Mouse (Mus musculus) limb, embryonic 15.5 days (tissue): ENCODE results near the gene Ice1. TPM values are rescaled to one million over a fixed set of nuclear protein-coding genes. Genes with fewer than 3 reads are reported as not detected.

Experiments used
- ATAC-seq: fragments of 200-750 bp; cut with Nextera tagmentation; 2 replicates; pipeline ENCODE4 v1.8.0; 2017; ENCODE audit warnings: low read depth, moderate TSS enrichment; ENCODE audit not compliant: insufficient number of reproducible peaks, low FRiP score, low TSS enrichment
- H3K27ac ChIP-seq: fragments of 300-500 bp; sonication (generic); 2 replicates; pipeline ENCODE4 v1.5.1; 2015; ENCODE audit warnings: moderate library complexity, mild to moderate bottlenecking, inconsistent platforms
- H3K27me3 ChIP-seq: fragments of 300-500 bp; sonication (generic); 2 replicates; pipeline ENCODE4 v1.6.1; 2015; ENCODE audit warnings: inconsistent platforms
- H3K36me3 ChIP-seq: fragments of 300-500 bp; sonication (generic); 2 replicates; pipeline ENCODE4 v1.6.1; 2015; ENCODE audit warnings: inconsistent platforms
- H3K4me1 ChIP-seq: fragments of 300-500 bp; sonication (generic); 2 replicates; pipeline ENCODE4 v1.6.1; 2015; ENCODE audit warnings: inconsistent platforms
- H3K4me2 ChIP-seq: fragments of 300-500 bp; sonication (generic); 2 replicates; pipeline ENCODE4 v1.6.1; 2015; ENCODE audit warnings: mild to moderate bottlenecking, inconsistent platforms
- H3K4me3 ChIP-seq: fragments of 300-500 bp; sonication (generic); 2 replicates; pipeline ENCODE4 v1.5.1; 2015; ENCODE audit warnings: mild to moderate bottlenecking, inconsistent platforms
- H3K9ac ChIP-seq: fragments of 300-500 bp; sonication (generic); 2 replicates; pipeline ENCODE4 v1.6.1; 2015; ENCODE audit warnings: inconsistent platforms
- H3K9me3 ChIP-seq: fragments of 300-500 bp; sonication (generic); 2 replicates; pipeline ENCODE4 v1.6.1; 2016; ENCODE audit warnings: inconsistent platforms
- WGBS: fragments of 180-500 bp; shearing (Covaris S2); methylation state at CpG from one replicate; pipeline ENCODE4 v1.1.7; 2015; 5-methylcytosine and 5-hydroxymethylcytosine counted together
- polyA plus RNA-seq: library from polyadenylated mRNA; unstranded; fragments of >200 nt; fragmentation: Nextera tagmentation; extraction: Ambion mirVana; gene quantifications from 2 replicates; pipeline ENCODE4 v1.2.1, GENCODE M21; 2015

Gene Ice1
- polyA plus RNA-seq, 1 experiment from 2014 or later = 16.9 TPM

- H3K4me2 ChIP-seq = peak overlapping the region; percentile 62
- H3K9me3 ChIP-seq = no peaks in the 10 kb centered on the region
- H3K9ac ChIP-seq = peak overlapping the region; percentile 83
- H3K36me3 ChIP-seq = no peaks in the 10 kb centered on the region
- H3K4me3 ChIP-seq = peak overlapping the region; percentile 94
- peaks cover 21% of the 10 kb centered on the region for H3K4me1 ChIP-seq
- no peak overlapping the region for H3K27ac ChIP-seq
- H3K27me3 ChIP-seq = no peaks in the 10 kb centered on the region
- no peak for ATAC-seq
- 26% methylated on average over 10 of the region's 10 CpGs for WGBS
These were observed 728 bp downstream of the Ice1 start for GRCm38 (mm10) chr13:70636706-70637105.

- H3K4me3 ChIP-seq = no peak overlapping the region
- peaks cover 21% of the 10 kb centered on the region for H3K4me1 ChIP-seq
- 43% methylated on average over 2 of the region's 2 CpGs for WGBS
- no peaks in the 10 kb centered on the region for H3K27me3 ChIP-seq
- H3K9ac ChIP-seq = no peak overlapping the region
- H3K4me2 ChIP-seq = 0 out of 2 replicates have a peak overlapping the region, but pooled peaks have one; percentile 62
- no peak overlapping the region for H3K27ac ChIP-seq
- no peaks in the 10 kb centered on the region for H3K9me3 ChIP-seq
- no peaks in the 10 kb centered on the region for H3K36me3 ChIP-seq
- no peak for ATAC-seq
These were observed 1.8 kb downstream of the Ice1 start for GRCm38 (mm10) chr13:70635591-70635990.

- peaks cover 10% of the 10 kb centered on the region; the same call in 1 of the 2 replicates for H3K36me3 ChIP-seq
- 88% methylated on average over 4 of the region's 4 CpGs for WGBS
- H3K4me3 ChIP-seq = no peak overlapping the region
- H3K27me3 ChIP-seq = no peaks in the 10 kb centered on the region
- H3K4me1 ChIP-seq = no peaks in the 10 kb centered on the region
- no peak for ATAC-seq
- 0 out of 2 replicates have a peak, but pooled peaks cover 4% of the 10 kb centered on the region for H3K9me3 ChIP-seq
- H3K27ac ChIP-seq = no peak overlapping the region
- no peak overlapping the region for H3K4me2 ChIP-seq
- no peak overlapping the region for H3K9ac ChIP-seq
These were observed 11.0 kb downstream of the Ice1 start for GRCm38 (mm10) chr13:70626416-70626815.

GRCm38 (mm10) chr13:70625665-70626064 is 11.8 kb downstream of the Ice1 start:
- peaks cover 13% of the 10 kb centered on the region; the same call in 1 of the 2 replicates for H3K36me3 ChIP-seq
- H3K27ac ChIP-seq = no peak overlapping the region
- H3K9me3 ChIP-seq = 0 out of 2 replicates have a peak, but pooled peaks cover 4% of the 10 kb centered on the region
- no peak overlapping the region for H3K4me3 ChIP-seq
- no peaks in the 10 kb centered on the region for H3K4me1 ChIP-seq
- no peaks in the 10 kb centered on the region for H3K27me3 ChIP-seq
- H3K4me2 ChIP-seq = no peak overlapping the region
- no peak overlapping the region for H3K9ac ChIP-seq
- no peak for ATAC-seq
- 76% methylated on average over 1 of the region's 1 CpGs for WGBS

GRCm38 (mm10) chr13:70624445-70624844 is 13.0 kb downstream of the Ice1 start:
- no peak for ATAC-seq
- 86% methylated on average over 4 of the region's 4 CpGs for WGBS
- Histone ChIP-seq H3K27ac (no peak overlapping the region), H3K9ac (no peak overlapping the region), H3K27me3 (no peaks in the 10 kb centered on the region), H3K9me3 (no peaks in the 10 kb centered on the region), H3K4me1 (no peaks in the 10 kb centered on the region), H3K36me3 (peaks cover 24% of the 10 kb centered on the region), H3K4me2 (no peak overlapping the region), H3K4me3 (no peak overlapping the region)

- Histone ChIP-seq H3K27ac (no peak overlapping the region), H3K27me3 (no peaks in the 10 kb centered on the region), H3K4me2 (no peak overlapping the region), H3K9me3 (no peaks in the 10 kb centered on the region), H3K4me3 (no peak overlapping the region), H3K4me1 (no peaks in the 10 kb centered on the region), H3K9ac (no peak overlapping the region), H3K36me3 (peaks cover 39% of the 10 kb centered on the region)
- ATAC-seq = no peak
- WGBS = 92% methylated on average over 4 of the region's 4 CpGs
These were observed 14.9 kb downstream of the Ice1 start for GRCm38 (mm10) chr13:70622461-70623057.

GRCm38 (mm10) chr13:70621509-70621908 is 15.9 kb downstream of the Ice1 start:
- Histone ChIP-seq H3K4me1 (no peaks in the 10 kb centered on the region), H3K27ac (no peak overlapping the region), H3K9me3 (no peaks in the 10 kb centered on the region), H3K9ac (no peak overlapping the region), H3K4me3 (no peak overlapping the region), H3K4me2 (no peak overlapping the region), H3K36me3 (peaks cover 50% of the 10 kb centered on the region), H3K27me3 (no peaks in the 10 kb centered on the region)
- no peak for ATAC-seq
- 89% methylated on average over 9 of the region's 9 CpGs for WGBS

GRCm38 (mm10) chr13:70612837-70613236 is 24.6 kb downstream of the Ice1 start:
- Histone ChIP-seq H3K9ac (no peak overlapping the region), H3K27me3 (no peaks in the 10 kb centered on the region), H3K4me2 (no peak overlapping the region), H3K4me1 (no peaks in the 10 kb centered on the region), H3K4me3 (no peak overlapping the region), H3K36me3 (peaks cover 93% of the 10 kb centered on the region), H3K9me3 (no peaks in the 10 kb centered on the region), H3K27ac (no peak overlapping the region)
- ATAC-seq = no peak
- WGBS = 84% methylated on average over 2 of the region's 2 CpGs

- no peak for ATAC-seq
- WGBS = 87% methylated on average over 15 of the region's 15 CpGs
- no peak overlapping the region for H3K9ac ChIP-seq
- H3K36me3 ChIP-seq = peaks cover 95% of the 10 kb centered on the region
- H3K27ac ChIP-seq = no peak overlapping the region
- no peaks in the 10 kb centered on the region for H3K4me1 ChIP-seq
- no peak overlapping the region for H3K4me2 ChIP-seq
- H3K9me3 ChIP-seq = no peaks in the 10 kb centered on the region
- no peak overlapping the region for H3K4me3 ChIP-seq
- no peaks in the 10 kb centered on the region for H3K27me3 ChIP-seq
These were observed 26.7 kb downstream of the Ice1 start for GRCm38 (mm10) chr13:70610431-70611420.

GRCm38 (mm10) chr13:70609632-70610031 is 27.8 kb downstream of the Ice1 start:
- Histone ChIP-seq H3K9me3 (no peaks in the 10 kb centered on the region), H3K27me3 (no peaks in the 10 kb centered on the region), H3K9ac (no peak overlapping the region), H3K27ac (no peak overlapping the region), H3K4me1 (no peaks in the 10 kb centered on the region), H3K4me3 (no peak overlapping the region), H3K4me2 (no peak overlapping the region), H3K36me3 (peaks cover 95% of the 10 kb centered on the region)
- ATAC-seq = no peak
- 90% methylated on average over 3 of the region's 3 CpGs for WGBS

GRCm38 (mm10) chr13:70605366-70605765 is 32.1 kb downstream of the Ice1 start:
- Histone ChIP-seq H3K9ac (no peak overlapping the region), H3K4me1 (no peaks in the 10 kb centered on the region), H3K9me3 (no peaks in the 10 kb centered on the region), H3K27me3 (no peaks in the 10 kb centered on the region), H3K27ac (no peak overlapping the region), H3K36me3 (peaks cover 99% of the 10 kb centered on the region), H3K4me3 (no peak overlapping the region), H3K4me2 (no peak overlapping the region)
- WGBS = 94% methylated on average over 5 of the region's 5 CpGs
- ATAC-seq = no peak

GRCm38 (mm10) chr13:70604723-70605122 is 32.7 kb downstream of the Ice1 start:
- H3K4me3 ChIP-seq = no peak overlapping the region
- peaks cover 99% of the 10 kb centered on the region for H3K36me3 ChIP-seq
- no peak for ATAC-seq
- 89% methylated on average over 8 of the region's 8 CpGs for WGBS
- H3K9ac ChIP-seq = no peak overlapping the region
- no peaks in the 10 kb centered on the region for H3K27me3 ChIP-seq
- no peak overlapping the region for H3K4me2 ChIP-seq
- no peaks in the 10 kb centered on the region for H3K9me3 ChIP-seq
- no peaks in the 10 kb centered on the region for H3K4me1 ChIP-seq
- H3K27ac ChIP-seq = no peak overlapping the region
